Mouse (Mus musculus): Measurements from ENCODE around the gene Cldn7.

- TF ChIP-seq CTCF (IDR thresholded peaks at IDR 0.05; ENCODE audit: low read depth) = peak; percentile 98
- no peak for TF ChIP-seq EP300 (IDR thresholded peaks at IDR 0.05; ENCODE audit: low read depth)
These were observed 15.8 kb upstream of the Cldn7 start for GRCm38 (mm10) chr11:69948763-69949150.

Data from liver, postnatal 0 days (tissue).